Mouse (Mus musculus) embryonic fibroblast, embryonic 13.5 days (primary cell): ENCODE results near the gene Dlg2.

Experiments used
- CTCF ChIP-seq: IDR thresholded peaks from 2 replicates; pipeline ENCODE4 v1.5.1; 2011; ENCODE audit warnings: mild to moderate bottlenecking, control low read depth, low read length, moderate library complexity, borderline replicate concordance; ENCODE audit not compliant: insufficient read depth
- POLR2A ChIP-seq: IDR thresholded peaks from 2 replicates; pipeline ENCODE4 v1.6.1; 2011; ENCODE audit warnings: low read depth, mild to moderate bottlenecking, control low read depth, low read length, moderate library complexity

DNA sequence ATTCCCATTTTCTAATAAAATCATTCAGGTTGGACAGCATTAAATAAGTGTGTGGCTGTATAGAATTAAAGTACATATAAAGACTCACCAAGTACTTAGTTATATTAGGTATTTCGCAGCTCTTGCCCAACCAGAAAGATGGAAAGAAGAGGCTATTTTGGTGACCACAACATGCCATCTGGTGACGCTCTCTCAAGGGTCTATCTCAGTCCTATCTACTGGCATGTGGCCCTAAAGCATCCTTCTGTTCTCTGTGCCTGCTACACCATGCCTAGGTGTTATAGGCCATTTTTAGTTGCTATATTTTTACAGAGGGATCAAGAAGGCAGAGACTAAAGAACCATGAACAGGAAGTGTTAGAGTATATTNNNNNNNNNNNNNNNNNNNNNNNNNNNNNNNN lies 1629.5 kb downstream of the Dlg2 start:
- TF ChIP-seq POLR2A = no peak
- TF ChIP-seq CTCF = no peak
